Mouse (Mus musculus): ENCODE measurements around the gene Tnip1. TPM values are rescaled to one million over a fixed set of nuclear protein-coding genes. Genes with fewer than 3 reads are reported as not detected.

The Tnip1 gene
- total RNA-seq, 2 experiments from 2014 or later: 35.2 to 39.0 TPM

GRCm38 (mm10) chr11:54882671-54883070, 80.0 kb downstream of the Tnip1 start:
- DNase-seq (ENCODE audit: low spot score in 2 of 2): no peak

GRCm38 (mm10) chr11:54881051-54881474, 81.7 kb downstream of the Tnip1 start:
- DNase-seq (ENCODE audit: low spot score in 2 of 2): no peak

GRCm38 (mm10) chr11:54879922-54880321, 82.8 kb downstream of the Tnip1 start:
- no peak for DNase-seq (ENCODE audit: low spot score in 2 of 2)

- peak in 1 of 2 experiments; percentile 78 for DNase-seq (ENCODE audit: low spot score in 2 of 2)
These were observed 83.3 kb downstream of the Tnip1 start for GRCm38 (mm10) chr11:54879434-54879833.

GRCm38 (mm10) chr11:54878893-54879292, 83.8 kb downstream of the Tnip1 start:
- DNase-seq (ENCODE audit: low spot score in 2 of 2): no peak

DNA sequence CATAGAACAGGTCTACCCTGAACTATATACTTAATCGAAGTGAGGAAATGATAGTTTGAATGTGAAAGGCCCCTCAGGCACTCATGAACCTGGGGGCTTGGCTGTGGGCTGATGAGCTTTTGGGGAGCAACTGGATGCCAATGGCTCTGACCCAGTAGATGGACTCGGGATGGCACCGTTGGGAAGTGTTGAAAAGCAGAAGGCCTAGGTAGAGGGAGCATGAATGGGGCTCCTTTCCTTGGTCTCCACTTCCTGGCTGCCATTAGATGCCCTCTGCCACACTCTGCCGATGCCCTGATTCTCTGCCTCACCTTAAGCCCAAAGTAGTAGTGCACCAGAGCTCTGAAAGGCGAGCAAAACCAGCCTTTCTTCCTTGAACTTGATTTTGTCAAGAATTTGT, 86.7 kb downstream of the Tnip1 start:
- DNase-seq (ENCODE audit: low spot score in 2 of 2): no peak

- DNase-seq (ENCODE audit: low spot score in 2 of 2): no peak
These were observed 90.7 kb downstream of the Tnip1 start for GRCm38 (mm10) chr11:54871831-54872537.

GRCm38 (mm10) chr11:54869318-54869717, 93.4 kb downstream of the Tnip1 start:
- DNase-seq (ENCODE audit: low spot score in 2 of 2): no peak

DNA sequence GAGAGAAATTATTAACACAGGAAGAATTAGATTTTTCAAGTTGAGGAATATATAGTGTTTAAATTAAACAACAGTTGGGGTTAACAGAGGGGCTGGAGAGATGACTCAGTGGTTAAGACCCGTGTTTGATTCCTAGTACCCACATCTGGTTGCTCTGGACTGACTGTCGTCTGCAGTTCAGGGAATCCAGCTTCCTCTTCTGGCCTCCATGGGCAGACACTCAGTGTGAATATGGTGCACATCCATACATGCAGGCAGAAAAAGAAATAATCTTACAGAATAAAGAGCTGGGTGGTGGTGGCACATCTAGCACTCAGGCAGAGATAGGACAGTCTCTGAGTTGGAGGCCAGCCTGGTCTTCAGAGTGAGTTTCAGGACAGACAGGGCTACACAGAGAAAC, 94.3 kb downstream of the Tnip1 start:
- DNase-seq (ENCODE audit: low spot score in 2 of 2): no peak

GRCm38 (mm10) chr11:54867903-54868434, 94.7 kb downstream of the Tnip1 start:
- no peak for DNase-seq (ENCODE audit: low spot score in 2 of 2)

- no peak for DNase-seq (ENCODE audit: low spot score in 2 of 2)
These were observed 95.7 kb downstream of the Tnip1 start for GRCm38 (mm10) chr11:54867049-54867385.

DNA sequence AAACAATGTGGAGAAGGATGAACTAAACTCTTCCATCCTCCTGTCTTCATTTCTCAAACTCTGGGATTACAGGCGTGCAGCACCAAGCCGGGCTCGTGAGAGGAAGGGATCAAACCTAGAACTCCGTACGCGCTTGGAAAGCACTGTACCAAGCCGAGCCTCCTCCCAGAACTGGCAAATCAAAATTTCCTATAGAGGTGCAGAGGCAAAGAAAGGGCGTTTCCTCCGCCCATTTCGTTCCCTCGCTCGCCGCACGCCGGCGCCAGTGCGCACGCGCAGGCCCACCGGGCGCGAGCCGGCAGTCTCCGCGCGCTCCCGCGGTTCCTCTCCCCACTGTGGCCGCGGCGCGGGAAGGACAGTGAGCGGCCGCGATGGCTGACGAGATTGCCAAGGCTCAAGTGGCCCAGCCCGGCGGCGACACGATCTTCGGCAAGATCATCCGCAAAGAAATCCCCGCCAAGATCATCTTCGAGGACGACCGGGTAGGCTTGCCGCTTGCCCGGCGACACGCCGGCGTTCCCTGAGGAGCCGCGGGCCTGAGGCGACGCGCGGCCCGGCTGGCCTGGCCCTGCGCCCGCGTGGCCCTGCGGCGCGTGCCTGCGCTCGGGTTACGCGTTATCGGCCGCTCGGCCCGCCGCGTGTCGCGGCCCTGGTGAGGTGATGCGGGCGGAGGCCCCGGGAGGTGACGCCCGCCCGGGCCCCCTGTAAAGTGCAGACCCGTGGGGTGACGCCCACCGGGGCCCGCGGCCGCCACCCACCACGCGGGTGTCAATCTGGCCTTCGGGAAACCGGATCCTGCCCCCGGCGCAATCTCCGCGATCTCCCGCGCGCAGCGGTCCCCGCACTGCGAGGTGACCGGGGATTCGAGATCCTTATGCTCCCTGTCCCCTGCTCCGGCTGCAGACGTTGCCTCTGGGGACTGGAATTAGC, 96.3 kb downstream of the Tnip1 start, which contains the start of gene Hint1:
Hint1 (plus strand) TSS at position 265 of the 930 bp plus-strand sequence.
- DNase-seq (ENCODE audit: low spot score in 2 of 2): peak; percentile 91 to 94

GRCm38 (mm10) chr11:54865330-54866085, 97.2 kb downstream of the Tnip1 start:
- DNase-seq (ENCODE audit: low spot score in 2 of 2): no peak

GRCm38 (mm10) chr11:54862621-54863520, 99.8 kb downstream of the Tnip1 start:
- DNase-seq (ENCODE audit: low spot score in 2 of 2): peak; percentile 50 to 82

GRCm38 (mm10) chr11:54861471-54862420, 101.0 kb downstream of the Tnip1 start:
- DNase-seq (ENCODE audit: low spot score in 2 of 2): no peak

Measured in layer of hippocampus, adult 18-20 months (tissue).